Mouse (Mus musculus): ENCODE results near the gene Foxa2.

DNA sequence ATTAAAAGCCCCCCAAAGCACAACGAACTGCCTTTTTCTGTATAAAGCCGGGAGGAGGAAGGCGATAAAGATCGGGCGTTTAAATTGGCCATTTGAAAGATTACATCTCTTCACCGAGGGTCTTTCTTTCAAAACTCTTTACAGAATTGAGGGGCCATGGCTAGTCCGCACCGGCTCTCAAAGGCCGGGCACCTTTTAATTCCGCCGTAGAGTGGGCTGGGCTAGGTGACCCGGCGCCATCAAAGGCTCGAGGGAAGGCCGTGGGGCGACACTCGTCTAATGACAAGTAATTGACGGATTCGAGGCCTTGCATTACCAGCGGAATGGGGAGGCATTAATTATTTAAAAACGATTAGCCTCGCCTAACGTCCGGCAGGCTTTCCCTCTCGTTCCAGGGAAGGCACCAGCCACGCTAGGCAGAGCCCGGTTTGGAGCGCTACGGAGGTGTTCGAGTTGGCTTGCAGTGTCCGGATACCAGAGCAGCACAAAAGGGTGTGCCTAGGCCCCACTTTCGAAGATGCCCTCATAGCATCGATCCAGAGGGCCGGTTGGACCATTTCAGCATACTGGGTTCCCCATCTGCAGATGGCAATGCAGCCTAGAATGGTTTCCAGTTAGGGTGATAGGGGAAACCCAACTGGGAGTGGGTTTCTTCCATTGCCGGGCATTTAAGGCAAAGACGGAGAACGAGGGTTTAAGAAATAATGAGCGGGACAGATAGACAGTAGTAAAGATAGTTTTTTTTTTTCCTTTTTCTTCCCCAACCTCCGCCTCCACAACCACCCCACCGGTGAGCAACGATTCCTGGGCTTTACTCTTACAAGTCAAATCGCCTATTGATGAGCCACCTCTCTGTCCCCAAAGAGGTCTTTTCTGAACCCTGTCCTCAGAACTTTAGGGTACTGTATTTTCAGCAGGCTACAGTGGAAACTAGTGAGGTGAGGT is 8.1 kb downstream of the Foxa2 start:
- TF ChIP-seq CTCF (IDR thresholded peaks at IDR 0.05; ENCODE audit: low read depth) (no peak), EP300 (optimal IDR thresholded peaks at IDR 0.05) (no peak)
